20 mouse cellular contexts compared by ENCODE assay signal in genomic region chr4:31825438-31825830, GRCm38 (mm10).
DNase-seq lines count a peak whose midpoint lies in the region; ATAC-seq and TF ChIP-seq lines count a peak whose summit lies in the region.
"Had no signal": no experiment of that assay in that cellular context is flagged by ENCODE, and none has a peak within 500 bp of the region (broad histone marks: within the 10 kb centered on the region; RNA-seq: fewer than 3 reads in every experiment).

No protein-coding gene starts in this region.

- WGBS in forebrain, embryonic 13.5 days: 75% methylated on average over 3 of the region's 3 CpGs
- WGBS in forebrain, postnatal 0 days: 80% methylated on average over 3 of the region's 3 CpGs
- 63% methylated on average over 3 of the region's 3 CpGs for WGBS in intestine, postnatal 0 days
- 77% methylated on average over 3 of the region's 3 CpGs for WGBS in intestine, embryonic 15.5 days
- 53% methylated on average over 3 of the region's 3 CpGs for WGBS in midbrain, embryonic 11.5 days
- WGBS in midbrain, embryonic 15.5 days: 59% methylated on average over 3 of the region's 3 CpGs

- 0 out of 2 replicates have a peak, but pooled peaks have one; percentile 19 for ATAC-seq in forebrain, embryonic 13.5 days
- ATAC-seq in forebrain, postnatal 0 days: no peak
- ATAC-seq in intestine, postnatal 0 days: peak; percentile 43
- no peak for ATAC-seq in intestine, embryonic 15.5 days
- no peak for ATAC-seq in midbrain, embryonic 11.5 days (ENCODE audit: low FRiP score)
- ATAC-seq in midbrain, embryonic 15.5 days (replicated peaks): no peak
- ATAC-seq: forebrain, embryonic 15.5 days had no signal

- H3K27me3 ChIP-seq in forebrain, embryonic 13.5 days: no peaks in the 10 kb centered on the region
- H3K27me3 ChIP-seq in forebrain, postnatal 0 days (ENCODE audit: insufficient read depth, low read length): no peaks in the 10 kb centered on the region
- no peaks in the 10 kb centered on the region for H3K27me3 ChIP-seq in intestine, postnatal 0 days (replicated peaks; ENCODE audit: control insufficient read depth, insufficient read depth, low read length)
- no peaks in the 10 kb centered on the region for H3K27me3 ChIP-seq in intestine, embryonic 15.5 days (replicated peaks)
- no peaks in the 10 kb centered on the region for H3K27me3 ChIP-seq in midbrain, embryonic 11.5 days (ENCODE audit: control insufficient read depth, insufficient read depth, low read length)
- no peaks in the 10 kb centered on the region for H3K27me3 ChIP-seq in midbrain, embryonic 15.5 days (replicated peaks)
- H3K27me3 ChIP-seq: forebrain, embryonic 15.5 days; heart, embryonic 15.5 days; hindbrain, embryonic 13.5 days; limb, embryonic 13.5 days; lung, embryonic 15.5 days; neural tube, embryonic 12.5 days had no signal

- no peak for DNase-seq in forebrain, postnatal 0 days
- DNase-seq in midbrain, embryonic 11.5 days (ENCODE audit: low spot score, missing footprints): peak; percentile 87
- DNase-seq in adrenal gland, postnatal 4 days (ENCODE audit: low spot score in 2 of 2): no peak
- no peak for DNase-seq in liver
- DNase-seq: adrenal gland, adult 2 months; lung, postnatal 4 days; right cerebral cortex, postnatal 4 days; thymus, adult 2 months had no signal

- H3K36me3 ChIP-seq in forebrain, embryonic 13.5 days (ENCODE audit: poor library complexity, severe bottlenecking): no peaks in the 10 kb centered on the region
- H3K36me3 ChIP-seq in forebrain, postnatal 0 days (ENCODE audit: insufficient read depth): no peaks in the 10 kb centered on the region
- H3K36me3 ChIP-seq in intestine, postnatal 0 days (ENCODE audit: control insufficient read depth, insufficient read depth): no peaks in the 10 kb centered on the region
- no peaks in the 10 kb centered on the region for H3K36me3 ChIP-seq in intestine, embryonic 15.5 days
- H3K36me3 ChIP-seq in midbrain, embryonic 11.5 days (ENCODE audit: control insufficient read depth, insufficient read depth, low read length): no peaks in the 10 kb centered on the region
- no peaks in the 10 kb centered on the region for H3K36me3 ChIP-seq in midbrain, embryonic 15.5 days (replicated peaks)
- H3K36me3 ChIP-seq: forebrain, embryonic 15.5 days; G1E; heart, embryonic 15.5 days; hindbrain, embryonic 13.5 days; limb, embryonic 13.5 days; lung, embryonic 15.5 days; neural tube, embryonic 12.5 days had no signal

- no peak overlapping the region for H3K9ac ChIP-seq in forebrain, embryonic 13.5 days
- H3K9ac ChIP-seq in forebrain, postnatal 0 days: no peak overlapping the region
- H3K9ac ChIP-seq in intestine, postnatal 0 days (ENCODE audit: low read depth, low read length): no peak overlapping the region
- H3K9ac ChIP-seq in intestine, embryonic 15.5 days: no peak overlapping the region
- no peak overlapping the region for H3K9ac ChIP-seq in midbrain, embryonic 11.5 days (ENCODE audit: low read length)
- no peak overlapping the region for H3K9ac ChIP-seq in midbrain, embryonic 15.5 days
- H3K9ac ChIP-seq: forebrain, embryonic 15.5 days; heart, embryonic 15.5 days; hindbrain, embryonic 13.5 days; liver, embryonic 14.5 days; lung, embryonic 15.5 days; neural tube, embryonic 12.5 days had no signal

- no peaks in the 10 kb centered on the region for H3K9me3 ChIP-seq in forebrain, embryonic 13.5 days (replicated peaks)
- H3K9me3 ChIP-seq in forebrain, postnatal 0 days (ENCODE audit: low read length): no peaks in the 10 kb centered on the region
- H3K9me3 ChIP-seq in intestine, postnatal 0 days (ENCODE audit: control insufficient read depth): no peaks in the 10 kb centered on the region
- H3K9me3 ChIP-seq in intestine, embryonic 15.5 days: no peaks in the 10 kb centered on the region
- H3K9me3 ChIP-seq in midbrain, embryonic 11.5 days (ENCODE audit: control insufficient read depth, low read length): no peaks in the 10 kb centered on the region
- no peaks in the 10 kb centered on the region for H3K9me3 ChIP-seq in midbrain, embryonic 15.5 days
- H3K9me3 ChIP-seq: forebrain, embryonic 15.5 days; heart, embryonic 15.5 days; hindbrain, embryonic 13.5 days; limb, embryonic 13.5 days; lung, embryonic 15.5 days; neural tube, embryonic 12.5 days had no signal

- no peak overlapping the region for H3K4me2 ChIP-seq in forebrain, embryonic 13.5 days
- H3K4me2 ChIP-seq in forebrain, postnatal 0 days (ENCODE audit: low read depth): no peak overlapping the region
- H3K4me2 ChIP-seq in intestine, postnatal 0 days (replicated peaks; ENCODE audit: low read depth): no peak overlapping the region
- no peak overlapping the region for H3K4me2 ChIP-seq in intestine, embryonic 15.5 days (replicated peaks)
- no peak overlapping the region for H3K4me2 ChIP-seq in midbrain, embryonic 11.5 days
- no peak overlapping the region for H3K4me2 ChIP-seq in midbrain, embryonic 15.5 days
- H3K4me2 ChIP-seq: forebrain, embryonic 15.5 days had no signal

- H3K27ac ChIP-seq in forebrain, embryonic 13.5 days: no peak overlapping the region
- H3K27ac ChIP-seq in forebrain, postnatal 0 days (ENCODE audit: low read depth, low read length): no peak overlapping the region
- H3K27ac ChIP-seq in intestine, postnatal 0 days (ENCODE audit: low read depth, low read length): no peak overlapping the region
- no peak overlapping the region for H3K27ac ChIP-seq in intestine, embryonic 15.5 days
- no peak overlapping the region for H3K27ac ChIP-seq in midbrain, embryonic 11.5 days (ENCODE audit: low read depth, low read length)
- no peak overlapping the region for H3K27ac ChIP-seq in midbrain, embryonic 15.5 days
- H3K27ac ChIP-seq: forebrain, embryonic 15.5 days; heart, embryonic 15.5 days; hindbrain, embryonic 13.5 days; limb, embryonic 13.5 days; liver, embryonic 14.5 days; lung, embryonic 15.5 days; neural tube, embryonic 12.5 days had no signal

- no peak for TF ChIP-seq CTCF in forebrain, postnatal 0 days (IDR thresholded peaks at IDR 0.05; ENCODE audit: low read depth)
- TF ChIP-seq CTCF in intestine, postnatal 0 days (IDR thresholded peaks at IDR 0.05; ENCODE audit: low read depth): no peak

- H3K4me1 ChIP-seq in forebrain, embryonic 13.5 days: peaks cover 18% of the 10 kb centered on the region
- H3K4me1 ChIP-seq in forebrain, postnatal 0 days (ENCODE audit: insufficient read depth): peaks cover 6% of the 10 kb centered on the region; the same call in 1 of the 2 replicates
- 0 out of 2 replicates have a peak, but pooled peaks cover 6% of the 10 kb centered on the region for H3K4me1 ChIP-seq in intestine, postnatal 0 days (replicated peaks; ENCODE audit: control insufficient read depth, insufficient read depth, low read length)
- H3K4me1 ChIP-seq in intestine, embryonic 15.5 days (replicated peaks): no peaks in the 10 kb centered on the region
- H3K4me1 ChIP-seq in midbrain, embryonic 11.5 days (ENCODE audit: control insufficient read depth, insufficient read depth, low read length): peaks cover 10% of the 10 kb centered on the region
- H3K4me1 ChIP-seq in midbrain, embryonic 15.5 days: peaks cover 16% of the 10 kb centered on the region; the same call in 1 of the 2 replicates

- H3K4me3 ChIP-seq in forebrain, embryonic 13.5 days: no peak overlapping the region
- no peak overlapping the region for H3K4me3 ChIP-seq in forebrain, postnatal 0 days (ENCODE audit: low read depth, low read length)
- H3K4me3 ChIP-seq in intestine, postnatal 0 days (ENCODE audit: low read depth, low read length): no peak overlapping the region
- no peak overlapping the region for H3K4me3 ChIP-seq in intestine, embryonic 15.5 days (replicated peaks)
- H3K4me3 ChIP-seq in midbrain, embryonic 11.5 days (ENCODE audit: low read depth, low read length): no peak overlapping the region
- H3K4me3 ChIP-seq in midbrain, embryonic 15.5 days: no peak overlapping the region
- H3K4me3 ChIP-seq: forebrain, embryonic 15.5 days; hindbrain, embryonic 13.5 days; neural tube, embryonic 12.5 days had no signal

Comparison
In these comparisons a context has a peak if more than half of its experiments do, and no peak if none do; other contexts are left out.
1. ATAC-seq: peak in forebrain, embryonic 13.5 days (single experiment) and intestine, postnatal 0 days (single experiment); none in forebrain, postnatal 0 days (single experiment), intestine, embryonic 15.5 days (single experiment), midbrain, embryonic 11.5 days (single experiment) and midbrain, embryonic 15.5 days (single experiment).